8 mouse cellular contexts compared by ENCODE assay signal in genomic region chr1:74794487-74795144, GRCm38 (mm10). TPM values are rescaled to one million over a fixed set of nuclear protein-coding genes. Genes with fewer than 3 reads are reported as not detected.
DNase-seq lines count a peak whose midpoint lies in the region; ATAC-seq and TF ChIP-seq lines count a peak whose summit lies in the region.

No protein-coding gene starts in this region.

- WGBS in forebrain, embryonic 12.5 days = under 1% methylated on average over 30 of the region's 38 CpGs
- WGBS in limb, embryonic 15.5 days = under 1% methylated on average over 33 of the region's 38 CpGs
- 1% methylated on average over 38 of the region's 38 CpGs for WGBS in stomach, embryonic 16.5 days

- H3K9ac ChIP-seq in forebrain, embryonic 12.5 days = peak overlapping the region; percentile 36; the same call in 1 of the 2 replicates
- no peak overlapping the region for H3K9ac ChIP-seq in limb, embryonic 15.5 days
- peak overlapping the region; percentile 41; the same call in 1 of the 2 replicates for H3K9ac ChIP-seq in stomach, embryonic 16.5 days (ENCODE audit: low read length)

- no peaks in the 10 kb centered on the region for H3K9me3 ChIP-seq in forebrain, embryonic 12.5 days
- H3K9me3 ChIP-seq in limb, embryonic 15.5 days = no peaks in the 10 kb centered on the region
- H3K9me3 ChIP-seq in stomach, embryonic 16.5 days (replicated peaks; ENCODE audit: control insufficient read depth, low read length) = no peaks in the 10 kb centered on the region

- peaks cover 75% of the 10 kb centered on the region for H3K4me1 ChIP-seq in forebrain, embryonic 12.5 days
- peaks cover 56% of the 10 kb centered on the region for H3K4me1 ChIP-seq in limb, embryonic 15.5 days
- H3K4me1 ChIP-seq in stomach, embryonic 16.5 days (ENCODE audit: control insufficient read depth, insufficient read depth, low read length) = peaks cover 18% of the 10 kb centered on the region

- peak; percentile 34; the same call in 1 of the 2 replicates for ATAC-seq in forebrain, embryonic 12.5 days (ENCODE audit: low FRiP score)
- peak; percentile 31; the same call in 1 of the 2 replicates for ATAC-seq in limb, embryonic 15.5 days (ENCODE audit: insufficient number of reproducible peaks, low FRiP score, low TSS enrichment, low read depth)
- peak; percentile 57; the same call in 1 of the 2 replicates for ATAC-seq in stomach, embryonic 16.5 days (ENCODE audit: insufficient read depth, low FRiP score)

- peaks cover 100% of the 10 kb centered on the region for H3K27me3 ChIP-seq in forebrain, embryonic 12.5 days
- peaks cover 94% of the 10 kb centered on the region for H3K27me3 ChIP-seq in limb, embryonic 15.5 days
- peaks cover 92% of the 10 kb centered on the region for H3K27me3 ChIP-seq in stomach, embryonic 16.5 days (ENCODE audit: control insufficient read depth, insufficient read depth, low read length)

- no peaks in the 10 kb centered on the region for H3K36me3 ChIP-seq in forebrain, embryonic 12.5 days (replicated peaks)
- H3K36me3 ChIP-seq in limb, embryonic 15.5 days = no peaks in the 10 kb centered on the region
- no peaks in the 10 kb centered on the region for H3K36me3 ChIP-seq in stomach, embryonic 16.5 days (ENCODE audit: control insufficient read depth, insufficient read depth, low read length)

- intact Hi-C loops in gastrocnemius, adult 2 months (cut with DNase I) = no loop called here

- no peak for TF ChIP-seq CTCF in gastrocnemius, adult 2 months (IDR thresholded peaks at IDR 0.05)

- peak overlapping the region; percentile 58 for H3K4me3 ChIP-seq in gastrocnemius, adult 2 months
- peak overlapping the region; percentile 23 for H3K4me3 ChIP-seq in forebrain, embryonic 12.5 days (replicated peaks)
- peak overlapping the region; percentile 28 for H3K4me3 ChIP-seq in limb, embryonic 15.5 days
- peak overlapping the region; percentile 25 for H3K4me3 ChIP-seq in stomach, embryonic 16.5 days (replicated peaks; ENCODE audit: low read length)

- no peak for DNase-seq in gastrocnemius, adult 2 months
- DNase-seq in gastrocnemius, adult 18-20 months (ENCODE audit: low spot score) = no peak
- DNase-seq in CD4-positive, CD25-positive, alpha-beta regulatory T cell, adult 2 months (ENCODE audit: low read depth, low spot score) = peak; percentile 52
- DNase-seq in right cerebral cortex, postnatal 36 days (ENCODE audit: low spot score in 2 of 2) = no peak
- no peak for DNase-seq in frontal cortex, postnatal 10 days (ENCODE audit: low spot score in 2 of 2)

- no peak overlapping the region for H3K27ac ChIP-seq in gastrocnemius, adult 2 months
- H3K27ac ChIP-seq in forebrain, embryonic 12.5 days = no peak overlapping the region
- H3K27ac ChIP-seq in limb, embryonic 15.5 days = no peak overlapping the region
- H3K27ac ChIP-seq in stomach, embryonic 16.5 days (ENCODE audit: low read length) = peak overlapping the region; percentile 66

- peak overlapping the region; percentile 46 for H3K4me2 ChIP-seq in forebrain, embryonic 12.5 days
- H3K4me2 ChIP-seq in limb, embryonic 15.5 days = peak overlapping the region; percentile 53
- H3K4me2 ChIP-seq in stomach, embryonic 16.5 days (ENCODE audit: low read depth, low read length) = peak overlapping the region; percentile 48

RNA-seq across cellular contexts. Expression of gene Wnt10a, which starts 3.3 kb away (rescaled TPM):
- total RNA-seq in gastrocnemius, adult 2 months (2021) = under 1 TPM in 1 of 2 experiments, not detected in 1; 0.39 TPM
- total RNA-seq in gastrocnemius, adult 18-20 months (2021) = under 1 TPM; 0.11 to 0.14 TPM
- polyA plus RNA-seq in forebrain, embryonic 12.5 days (2016; fragmentation: Nextera tagmentation; extraction: Ambion mirVana) = 1.00 and 2.0 TPM in 2 replicates
- 9.0 and 9.1 TPM in 2 replicates for polyA plus RNA-seq in limb, embryonic 15.5 days (2015; fragmentation: Nextera tagmentation; extraction: Ambion mirVana)
- polyA plus RNA-seq in stomach, embryonic 16.5 days (2015; fragmentation: Nextera tagmentation; extraction: Ambion mirVana) = 2.9 and 3.2 TPM in 2 replicates

RNA-seq across cellular contexts. Expression of gene Wnt6, which starts 22.9 kb away (rescaled TPM):
- under 1 TPM; 0.39 to 0.77 TPM for total RNA-seq in gastrocnemius, adult 2 months (2021)
- under 1 TPM; 0.45 to 0.50 TPM for total RNA-seq in gastrocnemius, adult 18-20 months (2021)
- 3.3 and 4.5 TPM in 2 replicates for polyA plus RNA-seq in forebrain, embryonic 12.5 days (2016; fragmentation: Nextera tagmentation; extraction: Ambion mirVana)
- 49.5 and 53.6 TPM in 2 replicates for polyA plus RNA-seq in limb, embryonic 15.5 days (2015; fragmentation: Nextera tagmentation; extraction: Ambion mirVana)
- 2.4 and 2.8 TPM in 2 replicates for polyA plus RNA-seq in stomach, embryonic 16.5 days (2015; fragmentation: Nextera tagmentation; extraction: Ambion mirVana)

RNA-seq across cellular contexts. Expression of gene Prkag3, which starts 45.6 kb away (rescaled TPM):
- total RNA-seq in gastrocnemius, adult 2 months (2021) = 100 to 1,000 TPM in 1 of 2 experiments, 10 to 100 TPM in 1; 61.6 to 111 TPM
- 100 to 1,000 TPM in 1 of 2 experiments, 10 to 100 TPM in 1; 75.0 to 102 TPM for total RNA-seq in gastrocnemius, adult 18-20 months (2021)
- not detected in 2 replicates for polyA plus RNA-seq in forebrain, embryonic 12.5 days (2016; fragmentation: Nextera tagmentation; extraction: Ambion mirVana)
- polyA plus RNA-seq in limb, embryonic 15.5 days (2015; fragmentation: Nextera tagmentation; extraction: Ambion mirVana) = 2.8 and 7.5 TPM in 2 replicates
- polyA plus RNA-seq in stomach, embryonic 16.5 days (2015; fragmentation: Nextera tagmentation; extraction: Ambion mirVana) = 0.31 and 1.8 TPM in 2 replicates
